Mouse (Mus musculus): Measurements from ENCODE around the gene Pigg. TPM values are rescaled to one million over a fixed set of nuclear protein-coding genes. Genes with fewer than 3 reads are reported as not detected.

The Pigg gene
- polyA plus RNA-seq (2014; fragmentation: Illumina TruSeq; extraction: RNeasy Lipid Tissue Mini Kit (QIAGEN cat#74804); ENCODE audit: low read depth, low replicate concordance), result 12.3 TPM

GRCm38 (mm10) chr5:108312224-108313064, at the start of gene Pigg:
Gene Pigg, plus strand, starts transcription at chr5:108312609.

GRCm38 (mm10) chr5:108268127-108269062, 44.0 kb upstream of the Pigg start, which contains the start of gene Dr1:
Gene Dr1, plus strand, starts transcription at chr5:108268897.

GRCm38 (mm10) chr5:108367871-108368332, 55.5 kb downstream of the Pigg start, which contains the start of gene Gm42517:
Gene Gm42517, minus strand, starts transcription at chr5:108367922.

GRCm38 (mm10) chr5:108388201-108388600, 75.8 kb downstream of the Pigg start, which contains the start of gene Pde6b:
Gene Pde6b, plus strand, starts transcription at chr5:108388391.

Other genes starting within 250 kb of the Pigg start
- 119 TPM for gene Mtf2, start 246.9 kb upstream of the Pigg start, polyA plus RNA-seq (2014; fragmentation: Illumina TruSeq; extraction: RNeasy Lipid Tissue Mini Kit (QIAGEN cat#74804); ENCODE audit: low read depth, low replicate concordance)
- 28.1 TPM for gene Tmed5, start 180.0 kb upstream of the Pigg start, polyA plus RNA-seq (2014; fragmentation: Illumina TruSeq; extraction: RNeasy Lipid Tissue Mini Kit (QIAGEN cat#74804); ENCODE audit: low read depth, low replicate concordance)
- 37.5 TPM for gene Ccdc18, start 179.7 kb upstream of the Pigg start, polyA plus RNA-seq (2014; fragmentation: Illumina TruSeq; extraction: RNeasy Lipid Tissue Mini Kit (QIAGEN cat#74804); ENCODE audit: low read depth, low replicate concordance)
- gene Dr1, start 43.7 kb upstream of the Pigg start, polyA plus RNA-seq (2014; fragmentation: Illumina TruSeq; extraction: RNeasy Lipid Tissue Mini Kit (QIAGEN cat#74804); ENCODE audit: low read depth, low replicate concordance), result 187 TPM
- gene Gm42517, start 55.3 kb downstream of the Pigg start, polyA plus RNA-seq (2014; fragmentation: Illumina TruSeq; extraction: RNeasy Lipid Tissue Mini Kit (QIAGEN cat#74804); ENCODE audit: low read depth, low replicate concordance), result not detected
- gene Pde6b, start 75.8 kb downstream of the Pigg start, polyA plus RNA-seq (2014; fragmentation: Illumina TruSeq; extraction: RNeasy Lipid Tissue Mini Kit (QIAGEN cat#74804); ENCODE audit: low read depth, low replicate concordance), result 0.04 TPM
- 30.3 TPM for gene Atp5k, start 121.8 kb downstream of the Pigg start, polyA plus RNA-seq (2014; fragmentation: Illumina TruSeq; extraction: RNeasy Lipid Tissue Mini Kit (QIAGEN cat#74804); ENCODE audit: low read depth, low replicate concordance)
- gene Mfsd7a, start 136.3 kb downstream of the Pigg start, polyA plus RNA-seq (2014; fragmentation: Illumina TruSeq; extraction: RNeasy Lipid Tissue Mini Kit (QIAGEN cat#74804); ENCODE audit: low read depth, low replicate concordance), result 0.08 TPM
- 9.6 TPM for gene Pcgf3, start 148.6 kb downstream of the Pigg start, polyA plus RNA-seq (2014; fragmentation: Illumina TruSeq; extraction: RNeasy Lipid Tissue Mini Kit (QIAGEN cat#74804); ENCODE audit: low read depth, low replicate concordance)
- gene Cplx1, start 237.4 kb downstream of the Pigg start, polyA plus RNA-seq (2014; fragmentation: Illumina TruSeq; extraction: RNeasy Lipid Tissue Mini Kit (QIAGEN cat#74804); ENCODE audit: low read depth, low replicate concordance), result 0.29 TPM

Data from testis, adult 10 weeks (tissue).